Mouse (Mus musculus) heart, embryonic 14.5 days (tissue): ENCODE results near the gene Tom1l2. TPM values are rescaled to one million over a fixed set of nuclear protein-coding genes. Genes with fewer than 3 reads are reported as not detected.

Experiments
- ATAC-seq: fragments of 200-750 bp; cut with Nextera tagmentation; 2 replicates; pipeline ENCODE4 v1.8.0; 2017; ENCODE audit warnings: low read depth, moderate TSS enrichment; ENCODE audit not compliant: insufficient number of reproducible peaks, insufficient read depth, low FRiP score
- H3K27ac ChIP-seq, 2 experiments: fragments of 200-500 bp in 1 of 2; fragments of 300-500 bp in 1 of 2; sonication (generic) in 1 of 2; replicated peaks in 1 of 2; 2 replicates each; pipeline ENCODE4 v1.5.1; 2012 to 2014; ENCODE audit warnings: low read depth in 2 of 2, low read length in 2 of 2, control low read depth in 1 of 2, mild to moderate bottlenecking in 1 of 2, mixed read lengths in 1 of 2; ENCODE audit not compliant: control insufficient read depth in 1 of 2, insufficient read depth in 1 of 2
- H3K27me3 ChIP-seq: fragments of 300-500 bp; sonication (generic); 2 replicates; pipeline ENCODE4 v1.6.1; 2014; ENCODE audit warnings: mild to moderate bottlenecking, low read length, control low read depth; ENCODE audit not compliant: control insufficient read depth, insufficient read depth
- H3K36me3 ChIP-seq: fragments of 300-500 bp; sonication (generic); 2 replicates; pipeline ENCODE4 v1.6.1; 2014; ENCODE audit warnings: mild to moderate bottlenecking, control low read depth, low read length, mixed read lengths; ENCODE audit not compliant: control insufficient read depth, insufficient read depth
- H3K4me1 ChIP-seq, 2 experiments: fragments of 200-500 bp in 1 of 2; fragments of 300-500 bp in 1 of 2; sonication (generic) in 1 of 2; 2 replicates each; pipeline ENCODE4 v1.6.1; 2012 to 2014; ENCODE audit warnings: low read length in 2 of 2, control low read depth in 1 of 2, mixed read lengths in 1 of 2; ENCODE audit not compliant: control insufficient read depth in 2 of 2, insufficient read depth in 2 of 2
- H3K4me2 ChIP-seq: fragments of 300-500 bp; sonication (generic); 2 replicates; pipeline ENCODE4 v1.6.1; 2014; ENCODE audit warnings: mild to moderate bottlenecking, low read length
- H3K4me3 ChIP-seq, 2 experiments: fragments of 200-500 bp in 1 of 2; fragments of 300-500 bp in 1 of 2; sonication (generic) in 1 of 2; 2 replicates each; pipeline ENCODE4 v1.5.1; 2012 to 2014; ENCODE audit warnings: low read length in 2 of 2, mild to moderate bottlenecking in 2 of 2, control low read depth in 1 of 2, low read depth in 1 of 2, moderate library complexity in 1 of 2; ENCODE audit not compliant: control insufficient read depth in 1 of 2, insufficient read depth in 1 of 2
- H3K9ac ChIP-seq: fragments of 300-500 bp; sonication (generic); 2 replicates; pipeline ENCODE4 v1.6.1; 2014; ENCODE audit warnings: mild to moderate bottlenecking, low read length
- H3K9me3 ChIP-seq: fragments of 300-500 bp; sonication (generic); 2 replicates; pipeline ENCODE4 v1.6.1; 2016; ENCODE audit warnings: low read length, control low read depth; ENCODE audit not compliant: control insufficient read depth
- WGBS: fragments of 180-500 bp; shearing (Covaris S2); extraction: QIAGEN DNeasy Blood & Tissue Kit; methylation state at CpG from one replicate; pipeline ENCODE4 v1.1.7; 2014; 5-methylcytosine and 5-hydroxymethylcytosine counted together
- polyA plus RNA-seq: library from polyadenylated mRNA; unstranded; fragments of >200 nt; fragmentation: Nextera tagmentation; extraction: Ambion mirVana; gene quantifications from 2 replicates; pipeline ENCODE4 v1.2.1, GENCODE M21; 2014

The Tom1l2 gene
- polyA plus RNA-seq, 1 experiment from 2014 or later = 25.7 TPM

- Histone ChIP-seq H3K27ac (peak overlapping the region; percentile 59 to 64), H3K9ac (no peak overlapping the region), H3K4me3 (no peak overlapping the region), H3K27me3 (no peaks in the 10 kb centered on the region), H3K9me3 (no peaks in the 10 kb centered on the region), H3K36me3 (0 out of 2 replicates have a peak, but pooled peaks cover 10% of the 10 kb centered on the region), H3K4me1 (peaks cover 13 to 37% of the 10 kb centered on the region in 2 experiments), H3K4me2 (no peak overlapping the region)
- WGBS = 46% methylated on average over 8 of the region's 8 CpGs
- ATAC-seq = no peak
Observed at GRCm38 (mm10) chr11:60277164-60277740, 75.5 kb downstream of the Tom1l2 start.

GRCm38 (mm10) chr11:60276408-60277093, 76.2 kb downstream of the Tom1l2 start:
- no peak overlapping the region for H3K9ac ChIP-seq
- no peak overlapping the region for H3K4me2 ChIP-seq
- no peaks in the 10 kb centered on the region for H3K9me3 ChIP-seq
- 69% methylated on average over 6 of the region's 6 CpGs for WGBS
- 0 out of 2 replicates have a peak, but pooled peaks cover 10% of the 10 kb centered on the region for H3K36me3 ChIP-seq
- peaks cover 13 to 37% of the 10 kb centered on the region in 2 experiments for H3K4me1 ChIP-seq
- H3K27me3 ChIP-seq = no peaks in the 10 kb centered on the region
- ATAC-seq = no peak
- no peak overlapping the region for H3K4me3 ChIP-seq
- H3K27ac ChIP-seq = peak overlapping the region in 1 of 2 experiments; percentile 59; a peak in 2 of 4 replicates

GRCm38 (mm10) chr11:60273273-60273805, 79.4 kb downstream of the Tom1l2 start:
- no peak overlapping the region for H3K4me3 ChIP-seq
- peak; percentile 58 for ATAC-seq
- no peak overlapping the region for H3K4me2 ChIP-seq
- H3K9ac ChIP-seq = no peak overlapping the region
- H3K4me1 ChIP-seq = peaks cover 6 to 20% of the 10 kb centered on the region in 2 experiments; a peak in 3 of 4 replicates
- no peaks in the 10 kb centered on the region for H3K9me3 ChIP-seq
- H3K27me3 ChIP-seq = no peaks in the 10 kb centered on the region
- H3K27ac ChIP-seq = peak overlapping the region; percentile 46 to 52
- WGBS = 57% methylated on average over 5 of the region's 5 CpGs
- H3K36me3 ChIP-seq = peaks cover 29% of the 10 kb centered on the region

- Histone ChIP-seq H3K9me3 (no peaks in the 10 kb centered on the region), H3K27ac (peak overlapping the region in 1 of 2 experiments; percentile 25; a peak in 2 of 4 replicates), H3K4me1 (peaks cover under 1 to 3% of the 10 kb centered on the region in 2 experiments; a peak in 1 of 4 replicates), H3K4me3 (no peak overlapping the region), H3K36me3 (peaks cover 41% of the 10 kb centered on the region), H3K9ac (no peak overlapping the region), H3K4me2 (no peak overlapping the region), H3K27me3 (no peaks in the 10 kb centered on the region)
- WGBS = 67% methylated on average over 3 of the region's 3 CpGs
- ATAC-seq = no peak
Observed at GRCm38 (mm10) chr11:60268563-60268962, 84.1 kb downstream of the Tom1l2 start.

GRCm38 (mm10) chr11:60265271-60265985, 87.3 kb downstream of the Tom1l2 start:
- Histone ChIP-seq H3K4me3 (no peak overlapping the region), H3K4me2 (no peak overlapping the region), H3K4me1 (no peaks in the 10 kb centered on the region), H3K36me3 (peaks cover 37% of the 10 kb centered on the region), H3K9ac (no peak overlapping the region), H3K27me3 (no peaks in the 10 kb centered on the region), H3K9me3 (no peaks in the 10 kb centered on the region), H3K27ac (no peak overlapping the region)
- 77% methylated on average over 4 of the region's 4 CpGs for WGBS
- ATAC-seq = no peak

- no peaks in the 10 kb centered on the region for H3K9me3 ChIP-seq
- no peak overlapping the region for H3K4me2 ChIP-seq
- H3K27ac ChIP-seq = no peak overlapping the region
- no peak overlapping the region for H3K4me3 ChIP-seq
- no peak overlapping the region for H3K9ac ChIP-seq
- ATAC-seq = no peak
- no peaks in the 10 kb centered on the region for H3K4me1 ChIP-seq
- no peaks in the 10 kb centered on the region for H3K27me3 ChIP-seq
- H3K36me3 ChIP-seq = peaks cover 30% of the 10 kb centered on the region
- 86% methylated on average over 1 of the region's 1 CpGs for WGBS
Observed at GRCm38 (mm10) chr11:60264651-60265050, 88.1 kb downstream of the Tom1l2 start.

- no peak overlapping the region for H3K9ac ChIP-seq
- H3K9me3 ChIP-seq = no peaks in the 10 kb centered on the region
- H3K36me3 ChIP-seq = peaks cover 39% of the 10 kb centered on the region
- H3K4me1 ChIP-seq = no peaks in the 10 kb centered on the region
- 93% methylated on average over 4 of the region's 4 CpGs for WGBS
- H3K27me3 ChIP-seq = no peaks in the 10 kb centered on the region
- ATAC-seq = no peak
- no peak overlapping the region for H3K4me3 ChIP-seq
- H3K4me2 ChIP-seq = no peak overlapping the region
- H3K27ac ChIP-seq = no peak overlapping the region
Observed at GRCm38 (mm10) chr11:60262396-60262795, 90.3 kb downstream of the Tom1l2 start.
